Mouse (Mus musculus): ENCODE data around the gene Vwa3b. TPM values are rescaled to one million over a fixed set of nuclear protein-coding genes. Genes with fewer than 3 reads are reported as not detected.
A peak's percentile ranks its signal among the peaks of the same experiment; 100 is the strongest.

Gene Vwa3b
- total and polyA plus RNA-seq, 2 experiments: 0.37 to 0.40 TPM

DNA sequence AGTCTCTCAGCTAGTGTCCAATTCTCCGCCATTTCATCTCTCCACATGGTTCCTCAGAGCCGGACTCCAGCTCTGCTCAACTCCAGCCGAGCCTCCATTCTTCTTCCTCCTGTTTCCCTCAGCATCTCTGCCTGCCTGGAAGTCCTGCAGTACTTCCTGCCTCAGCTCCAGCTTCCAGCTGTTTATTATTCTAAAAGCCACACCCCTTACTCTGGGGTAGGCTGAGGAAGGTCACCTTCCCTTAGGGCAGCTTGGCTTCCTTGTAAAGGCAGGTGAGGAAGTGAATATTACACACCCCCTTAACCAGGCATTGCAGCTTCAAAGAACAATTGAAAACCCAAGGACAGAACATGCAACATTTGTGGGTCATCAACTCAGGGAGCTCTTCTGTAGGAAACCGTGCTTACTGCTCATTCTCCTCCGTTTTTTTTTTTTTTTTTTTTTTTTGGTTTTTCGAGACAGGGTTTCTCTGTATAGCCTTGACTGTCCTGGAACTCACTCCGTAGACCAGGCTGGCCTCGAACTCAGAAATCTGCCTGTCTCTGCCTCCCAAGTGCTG is 103.7 kb downstream of the Vwa3b start:
- Histone ChIP-seq H3K4me3 (ENCODE audit: insufficient read depth, low read depth, low read length) (no peak overlapping the region), H3K27me3 (ENCODE audit: control insufficient read depth, insufficient read depth, low read length) (no peaks in the 10 kb centered on the region), H3K9ac (ENCODE audit: low read depth, low read length) (no peak overlapping the region), H3K27ac (replicated peaks; ENCODE audit: insufficient read depth, low read depth, low read length) (no peak overlapping the region), H3K36me3 (ENCODE audit: control insufficient read depth, insufficient read depth, low read length) (no peaks in the 10 kb centered on the region), H3K4me1 (ENCODE audit: control insufficient read depth, insufficient read depth, low read length) (no peaks in the 10 kb centered on the region), H3K79me2 (ENCODE audit: control insufficient read depth, insufficient read depth, low read length) (no peaks in the 10 kb centered on the region)
- no peak for TF ChIP-seq CTCF (IDR thresholded peaks at IDR 0.05; ENCODE audit: low read depth, low read length)
- no peak for TF ChIP-seq POLR2A (IDR thresholded peaks at IDR 0.05; ENCODE audit: extremely low read depth, insufficient read depth, low read length)
- DNase-seq (ENCODE audit: extremely low read depth, low read depth, low spot score): no peak
- WGBS: 75% methylated on average over 8 of the region's 8 CpGs

DNA sequence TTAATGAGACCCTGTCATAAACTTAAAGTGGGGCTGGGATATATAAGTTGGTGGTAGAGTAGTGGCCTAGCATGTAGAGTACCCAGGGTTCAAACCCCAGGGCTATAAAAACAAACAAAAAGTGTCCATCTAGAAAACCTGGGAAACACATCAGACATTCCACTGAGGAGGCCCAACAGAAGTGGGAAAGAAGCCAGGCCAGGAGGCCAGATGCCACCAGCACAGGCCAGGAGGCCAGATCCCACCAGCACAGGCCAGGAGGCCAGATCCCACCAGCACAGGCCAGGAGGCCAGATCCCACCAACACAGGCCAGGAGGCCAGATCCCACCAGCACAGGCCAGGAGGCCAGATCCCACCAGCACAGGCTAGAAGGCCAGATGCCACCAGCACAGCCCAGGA is 104.8 kb downstream of the Vwa3b start:
- Histone ChIP-seq H3K9ac (ENCODE audit: low read depth, low read length) (no peak overlapping the region), H3K4me1 (ENCODE audit: control insufficient read depth, insufficient read depth, low read length) (no peaks in the 10 kb centered on the region), H3K4me3 (ENCODE audit: insufficient read depth, low read depth, low read length) (no peak overlapping the region), H3K79me2 (ENCODE audit: control insufficient read depth, insufficient read depth, low read length) (no peaks in the 10 kb centered on the region), H3K27me3 (ENCODE audit: control insufficient read depth, insufficient read depth, low read length) (no peaks in the 10 kb centered on the region), H3K27ac (replicated peaks; ENCODE audit: insufficient read depth, low read depth, low read length) (no peak overlapping the region), H3K36me3 (ENCODE audit: control insufficient read depth, insufficient read depth, low read length) (no peaks in the 10 kb centered on the region)
- no peak for TF ChIP-seq POLR2A (IDR thresholded peaks at IDR 0.05; ENCODE audit: extremely low read depth, insufficient read depth, low read length)
- TF ChIP-seq CTCF (IDR thresholded peaks at IDR 0.05; ENCODE audit: low read depth, low read length): no peak
- DNase-seq (ENCODE audit: extremely low read depth, low read depth, low spot score): no peak

DNA sequence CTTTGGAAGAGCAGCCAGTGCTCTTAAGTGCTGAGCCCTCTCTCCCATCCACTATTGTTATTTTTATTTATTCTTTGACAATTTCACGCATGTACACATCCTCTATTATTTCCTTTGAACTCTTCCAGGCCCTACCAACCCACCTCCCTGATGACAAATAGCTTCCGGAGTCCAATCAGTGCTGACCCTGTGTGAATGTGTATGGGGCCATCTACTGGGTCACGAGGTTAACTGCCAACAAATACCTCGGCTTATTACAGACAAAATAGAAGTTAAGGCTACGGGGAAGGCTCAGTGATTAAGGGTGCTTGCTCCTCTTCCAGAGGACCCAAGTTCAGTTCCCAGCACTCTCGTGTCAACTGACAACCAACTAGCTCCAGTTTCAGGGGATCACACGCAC is 106.0 kb downstream of the Vwa3b start:
- Histone ChIP-seq H3K36me3 (ENCODE audit: control insufficient read depth, insufficient read depth, low read length) (no peaks in the 10 kb centered on the region), H3K79me2 (ENCODE audit: control insufficient read depth, insufficient read depth, low read length) (no peaks in the 10 kb centered on the region), H3K4me1 (ENCODE audit: control insufficient read depth, insufficient read depth, low read length) (no peaks in the 10 kb centered on the region), H3K4me3 (ENCODE audit: insufficient read depth, low read depth, low read length) (no peak overlapping the region), H3K27me3 (ENCODE audit: control insufficient read depth, insufficient read depth, low read length) (no peaks in the 10 kb centered on the region), H3K27ac (replicated peaks; ENCODE audit: insufficient read depth, low read depth, low read length) (no peak overlapping the region), H3K9ac (ENCODE audit: low read depth, low read length) (no peak overlapping the region)
- 67% methylated on average over 7 of the region's 7 CpGs for WGBS
- DNase-seq (ENCODE audit: extremely low read depth, low read depth, low spot score): peak; percentile 17
- TF ChIP-seq POLR2A (IDR thresholded peaks at IDR 0.05; ENCODE audit: extremely low read depth, insufficient read depth, low read length) (no peak), CTCF (IDR thresholded peaks at IDR 0.05; ENCODE audit: low read depth, low read length) (no peak)

DNA sequence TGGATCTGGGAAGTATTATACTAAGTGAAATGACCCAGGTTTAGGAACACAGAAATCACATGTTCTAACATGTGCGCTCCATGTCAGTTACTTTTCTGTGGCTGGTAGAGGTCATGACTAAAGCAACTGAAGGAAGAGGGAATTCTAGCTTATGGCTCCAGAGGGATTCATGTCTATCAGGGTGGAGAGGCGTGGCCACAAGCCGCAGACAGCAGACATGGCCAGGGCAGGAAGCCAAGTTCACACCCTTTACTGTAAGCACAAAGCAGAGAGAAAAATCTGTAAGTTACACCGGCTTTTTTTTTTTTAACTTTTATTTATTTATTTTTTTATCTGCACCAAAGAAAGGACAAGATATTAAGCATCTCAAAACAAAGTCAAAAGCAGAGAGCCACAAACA is 119.6 kb downstream of the Vwa3b start:
- Histone ChIP-seq H3K27ac (replicated peaks; ENCODE audit: insufficient read depth, low read depth, low read length) (no peak overlapping the region), H3K4me1 (ENCODE audit: control insufficient read depth, insufficient read depth, low read length) (no peaks in the 10 kb centered on the region), H3K27me3 (ENCODE audit: control insufficient read depth, insufficient read depth, low read length) (no peaks in the 10 kb centered on the region), H3K36me3 (ENCODE audit: control insufficient read depth, insufficient read depth, low read length) (no peaks in the 10 kb centered on the region), H3K79me2 (ENCODE audit: control insufficient read depth, insufficient read depth, low read length) (no peaks in the 10 kb centered on the region), H3K9ac (ENCODE audit: low read depth, low read length) (no peak overlapping the region), H3K4me3 (ENCODE audit: insufficient read depth, low read depth, low read length) (no peak overlapping the region)
- WGBS: 73% methylated on average over 4 of the region's 4 CpGs
- TF ChIP-seq CTCF (IDR thresholded peaks at IDR 0.05; ENCODE audit: low read depth, low read length) (no peak), POLR2A (IDR thresholded peaks at IDR 0.05; ENCODE audit: extremely low read depth, insufficient read depth, low read length) (no peak)
- DNase-seq (ENCODE audit: extremely low read depth, low read depth, low spot score): no peak

DNA sequence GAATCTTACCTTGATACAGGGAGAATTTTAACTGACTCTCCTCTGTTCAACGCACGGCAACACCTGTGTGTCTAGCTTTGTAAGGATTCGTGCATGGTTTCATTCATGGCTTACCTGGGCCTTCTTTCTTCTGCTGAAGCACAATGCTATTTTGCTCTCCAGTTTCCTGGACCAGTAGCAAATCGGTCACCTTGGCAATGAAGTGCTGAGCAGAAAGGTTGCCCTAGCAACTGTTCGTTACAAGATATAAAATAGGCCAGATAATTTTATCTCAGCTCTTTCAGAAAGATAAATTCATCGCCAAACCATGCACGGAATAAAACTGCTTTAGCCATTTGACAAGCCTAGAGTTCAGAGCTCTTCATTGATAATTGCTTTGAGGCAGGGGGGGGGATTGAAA is 123.5 kb downstream of the Vwa3b start:
- DNase-seq (ENCODE audit: extremely low read depth, low read depth, low spot score): no peak
- WGBS: 90% methylated on average over 7 of the region's 7 CpGs

DNA sequence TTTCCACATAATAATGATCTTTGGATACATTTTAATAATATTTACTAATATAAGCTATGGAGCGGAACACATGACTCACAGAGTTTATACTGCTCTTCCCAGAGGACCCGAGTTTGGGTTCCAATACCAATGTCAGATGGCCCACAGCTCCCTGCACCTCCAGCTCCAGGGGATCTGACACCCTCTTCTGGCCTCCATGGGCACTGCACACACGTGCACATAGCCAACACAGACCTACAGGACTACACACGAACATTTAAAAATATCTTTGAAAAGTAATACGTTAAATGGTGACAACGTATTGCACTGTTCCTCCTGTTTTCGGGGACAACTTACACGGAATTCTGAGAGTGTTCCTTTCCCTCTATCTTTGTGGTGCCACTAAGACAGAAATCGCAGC is 125.5 kb downstream of the Vwa3b start:
- Histone ChIP-seq H3K4me3 (ENCODE audit: insufficient read depth, low read depth, low read length) (no peak overlapping the region), H3K27me3 (ENCODE audit: control insufficient read depth, insufficient read depth, low read length) (no peaks in the 10 kb centered on the region), H3K9ac (ENCODE audit: low read depth, low read length) (no peak overlapping the region), H3K79me2 (ENCODE audit: control insufficient read depth, insufficient read depth, low read length) (no peaks in the 10 kb centered on the region), H3K27ac (replicated peaks; ENCODE audit: insufficient read depth, low read depth, low read length) (no peak overlapping the region), H3K4me1 (ENCODE audit: control insufficient read depth, insufficient read depth, low read length) (no peaks in the 10 kb centered on the region), H3K36me3 (ENCODE audit: control insufficient read depth, insufficient read depth, low read length) (no peaks in the 10 kb centered on the region)
- WGBS: 90% methylated on average over 9 of the region's 9 CpGs
- no peak for DNase-seq (ENCODE audit: extremely low read depth, low read depth, low spot score)
- TF ChIP-seq CTCF (IDR thresholded peaks at IDR 0.05; ENCODE audit: low read depth, low read length): 0 out of 2 replicates have a peak, but pooled peaks have one; percentile 23
- TF ChIP-seq POLR2A (IDR thresholded peaks at IDR 0.05; ENCODE audit: extremely low read depth, insufficient read depth, low read length): no peak

More for the DNA sequence above, 123.5 kb downstream of the Vwa3b start:
- H3K27ac ChIP-seq (replicated peaks; ENCODE audit: insufficient read depth, low read depth, low read length): no peak overlapping the region
- no peaks in the 10 kb centered on the region for H3K36me3 ChIP-seq (ENCODE audit: control insufficient read depth, insufficient read depth, low read length)
- no peaks in the 10 kb centered on the region for H3K4me1 ChIP-seq (ENCODE audit: control insufficient read depth, insufficient read depth, low read length)
- no peak overlapping the region for H3K9ac ChIP-seq (ENCODE audit: low read depth, low read length)
- no peak overlapping the region for H3K4me3 ChIP-seq (ENCODE audit: insufficient read depth, low read depth, low read length)
- H3K79me2 ChIP-seq (ENCODE audit: control insufficient read depth, insufficient read depth, low read length): no peaks in the 10 kb centered on the region
- H3K27me3 ChIP-seq (ENCODE audit: control insufficient read depth, insufficient read depth, low read length): no peaks in the 10 kb centered on the region
- TF ChIP-seq CTCF (IDR thresholded peaks at IDR 0.05; ENCODE audit: low read depth, low read length) (no peak), POLR2A (IDR thresholded peaks at IDR 0.05; ENCODE audit: extremely low read depth, insufficient read depth, low read length) (no peak)

All from liver, adult 2 months (tissue).